Mouse (Mus musculus) intestine, embryonic 14.5 days (tissue): Measurements from ENCODE around the gene Id2. TPM values are rescaled to one million over a fixed set of nuclear protein-coding genes. Genes with fewer than 3 reads are reported as not detected.

Experiments
- ATAC-seq: fragments of 200-750 bp; cut with Nextera tagmentation; replicated peaks from 2 replicates; pipeline ENCODE4 v1.8.0; 2017; ENCODE audit warnings: low read depth, moderate number of reproducible peaks, moderate TSS enrichment, moderate library complexity; ENCODE audit not compliant: low FRiP score, low TSS enrichment
- DNase-seq: peaks from one replicate; pipeline ENCODE4 v3.0.0-alpha.2; 2018; ENCODE audit warnings: low spot score
- H3K27ac ChIP-seq: fragments of 300-500 bp; sonication (generic); 2 replicates; pipeline ENCODE4 v1.5.1; 2014; ENCODE audit warnings: low read depth, mild to moderate bottlenecking, control low read depth
- H3K27me3 ChIP-seq: fragments of 300-500 bp; sonication (generic); replicated peaks from 2 replicates; pipeline ENCODE4 v1.6.1; 2014; ENCODE audit warnings: low read length, control low read depth; ENCODE audit not compliant: control insufficient read depth, insufficient read depth
- H3K36me3 ChIP-seq: fragments of 300-500 bp; sonication (generic); 2 replicates; pipeline ENCODE4 v1.6.1; 2014; ENCODE audit warnings: low read length, control low read depth; ENCODE audit not compliant: control insufficient read depth, insufficient read depth
- H3K4me1 ChIP-seq: fragments of 300-500 bp; sonication (generic); replicated peaks from 2 replicates; pipeline ENCODE4 v1.6.1; 2014; ENCODE audit warnings: low read length, control low read depth, mixed read lengths; ENCODE audit not compliant: control insufficient read depth, insufficient read depth
- H3K4me2 ChIP-seq: fragments of 300-500 bp; sonication (generic); 2 replicates; pipeline ENCODE4 v1.6.1; 2014; ENCODE audit warnings: low read length
- H3K4me3 ChIP-seq: fragments of 300-500 bp; sonication (generic); 2 replicates; pipeline ENCODE4 v1.5.1; 2014; ENCODE audit warnings: low read depth, low read length, control low read depth, mixed read lengths
- H3K9ac ChIP-seq: fragments of 300-500 bp; sonication (generic); 2 replicates; pipeline ENCODE4 v1.6.1; 2014; ENCODE audit warnings: mild to moderate bottlenecking, low read length
- H3K9me3 ChIP-seq: fragments of 300-500 bp; sonication (generic); 2 replicates; pipeline ENCODE4 v1.6.1; 2016; ENCODE audit warnings: low read length, control low read depth; ENCODE audit not compliant: control insufficient read depth
- WGBS: fragments of 180-500 bp; shearing (Covaris S2); extraction: QIAGEN DNeasy Blood & Tissue Kit; methylation state at CpG from one replicate; pipeline ENCODE4 v1.1.7; 2014; 5-methylcytosine and 5-hydroxymethylcytosine counted together
- polyA plus RNA-seq: library from polyadenylated mRNA; unstranded; fragments of >200 nt; fragmentation: Nextera tagmentation; extraction: Ambion mirVana; gene quantifications from 2 replicates; pipeline ENCODE4 v1.2.1, GENCODE M21; 2014

Gene Id2
- polyA plus RNA-seq, 1 experiment from 2014 or later, result 502 TPM

DNA sequence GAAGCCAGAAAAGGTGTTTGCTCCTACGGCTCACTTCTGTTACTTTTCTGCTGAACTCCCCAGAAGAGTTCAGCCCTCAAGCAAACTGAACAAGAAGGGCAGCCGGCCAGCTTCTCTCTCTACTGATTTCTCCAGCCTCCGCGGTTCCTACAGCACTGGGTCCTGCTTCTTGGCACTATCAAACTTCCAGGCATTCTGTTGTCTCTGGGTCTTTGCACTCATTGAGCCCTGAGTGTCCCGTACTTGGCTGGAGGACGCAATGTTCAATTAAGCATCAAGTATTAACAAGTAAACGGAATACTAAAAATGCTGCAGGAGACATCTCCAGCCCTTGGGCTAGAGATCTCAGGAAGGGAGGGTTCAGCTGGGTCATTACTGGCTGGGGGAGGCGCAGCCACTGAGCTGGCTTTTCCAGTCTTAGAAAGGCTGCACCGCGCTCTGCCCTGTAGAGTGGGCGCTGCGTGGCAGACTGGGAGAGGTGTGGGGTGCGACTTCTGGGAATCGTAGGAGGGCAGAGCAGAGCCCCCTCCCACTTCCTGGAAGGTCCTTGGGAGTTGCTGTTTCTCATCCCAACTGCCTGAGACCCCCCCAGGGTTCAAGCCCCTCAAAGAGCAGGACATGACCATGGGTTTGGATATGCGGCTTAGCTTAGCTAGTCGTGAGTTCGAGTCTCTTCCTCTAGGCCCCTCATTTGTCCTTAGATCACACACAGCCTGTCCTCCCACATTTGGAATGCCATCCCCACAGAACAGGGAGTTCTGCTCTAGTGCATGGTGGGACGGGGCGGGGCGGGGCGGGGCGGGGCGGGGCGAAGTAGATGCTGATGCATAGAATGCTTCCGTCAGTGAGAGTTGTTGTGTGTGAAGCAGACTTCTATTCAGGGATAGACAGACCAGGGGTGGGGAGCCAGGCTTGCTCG is 13.4 kb downstream of the Id2 start:
- H3K4me3 ChIP-seq, result no peak overlapping the region
- H3K9me3 ChIP-seq, result no peaks in the 10 kb centered on the region
- peak overlapping the region; percentile 29; the same call in 1 of the 2 replicates for H3K4me2 ChIP-seq
- H3K27me3 ChIP-seq, result no peaks in the 10 kb centered on the region
- H3K9ac ChIP-seq, result no peak overlapping the region
- 43% methylated on average over 26 of the region's 26 CpGs for WGBS
- H3K27ac ChIP-seq, result no peak overlapping the region
- ATAC-seq (0 out of 2 replicates have a peak, but pooled peaks have one; percentile 43), DNase-seq (no peak)
- H3K4me1 ChIP-seq, result no peaks in the 10 kb centered on the region
- H3K36me3 ChIP-seq, result no peaks in the 10 kb centered on the region

DNA sequence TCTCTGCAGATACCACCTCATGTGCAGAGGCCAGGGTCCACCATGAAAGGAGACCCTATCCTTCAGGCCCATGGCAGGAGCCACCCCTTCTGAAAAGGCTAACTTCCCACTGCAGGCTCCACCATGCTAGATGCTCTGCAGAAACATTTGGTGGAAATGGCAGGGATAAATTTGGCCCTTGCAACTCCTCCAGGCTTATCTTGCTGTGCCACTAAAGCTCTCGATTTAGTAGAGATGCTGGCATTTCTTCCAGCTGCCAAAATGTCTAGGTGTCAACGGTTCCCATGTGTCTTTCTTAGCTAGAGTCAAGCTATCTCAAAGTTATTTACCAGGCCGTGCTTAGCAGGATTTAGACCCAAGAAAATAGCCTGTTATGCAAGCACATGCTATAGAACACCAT is 22.6 kb downstream of the Id2 start:
- ATAC-seq, result no peak

DNA sequence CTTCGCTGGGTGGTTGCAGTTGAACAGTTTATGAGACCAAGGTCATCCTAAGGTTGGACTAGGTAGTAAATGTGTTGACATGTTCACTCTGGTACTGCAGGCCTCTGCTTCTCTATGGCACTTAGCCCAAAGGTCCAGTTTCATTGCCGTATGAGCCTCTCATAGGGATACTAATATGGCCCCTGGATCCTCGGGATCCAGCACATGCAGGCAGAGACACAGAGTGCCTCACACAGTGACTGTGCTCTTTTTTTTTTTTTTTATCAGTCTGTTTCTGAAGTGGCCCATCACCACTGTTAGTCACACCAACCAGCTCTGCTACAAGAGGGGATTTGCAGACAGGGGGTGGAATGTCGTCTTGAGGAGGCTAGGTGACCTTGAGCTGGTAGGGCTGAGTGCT is 23.6 kb downstream of the Id2 start:
- Histone ChIP-seq H3K36me3 (no peaks in the 10 kb centered on the region), H3K9ac (no peak overlapping the region), H3K27ac (no peak overlapping the region), H3K4me2 (no peak overlapping the region), H3K27me3 (no peaks in the 10 kb centered on the region), H3K4me1 (no peaks in the 10 kb centered on the region), H3K9me3 (no peaks in the 10 kb centered on the region), H3K4me3 (no peak overlapping the region)
- 76% methylated on average over 4 of the region's 4 CpGs for WGBS
- DNase-seq (no peak), ATAC-seq (no peak)

More for the DNA sequence above, 22.6 kb downstream of the Id2 start:
- no peaks in the 10 kb centered on the region for H3K27me3 ChIP-seq
- H3K9me3 ChIP-seq, result no peaks in the 10 kb centered on the region
- DNase-seq, result no peak
- no peaks in the 10 kb centered on the region for H3K36me3 ChIP-seq
- no peak overlapping the region for H3K4me2 ChIP-seq
- H3K27ac ChIP-seq, result no peak overlapping the region
- WGBS, result 88% methylated on average over 3 of the region's 3 CpGs
- H3K4me3 ChIP-seq, result no peak overlapping the region
- no peak overlapping the region for H3K9ac ChIP-seq
- no peaks in the 10 kb centered on the region for H3K4me1 ChIP-seq

DNA sequence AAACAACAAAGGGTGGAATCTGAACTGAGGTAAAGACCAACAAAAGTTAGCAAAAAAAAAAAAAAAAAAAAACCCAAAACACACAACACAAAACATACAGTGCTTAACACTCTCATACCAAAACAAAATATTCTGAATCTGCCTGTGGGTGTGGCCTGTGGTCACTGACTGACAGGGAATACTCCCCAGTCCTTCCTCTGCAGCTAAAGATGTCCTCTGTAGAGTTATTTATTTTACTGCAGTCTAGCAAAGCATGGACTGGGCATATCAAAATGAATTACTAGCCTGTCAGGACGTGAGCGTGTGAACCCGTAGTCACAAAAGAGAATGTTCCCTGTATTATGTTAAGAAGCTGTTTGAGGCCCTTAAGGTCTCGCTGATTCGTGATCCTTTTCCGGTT is 34.7 kb downstream of the Id2 start:
- no peak overlapping the region for H3K4me3 ChIP-seq
- H3K27ac ChIP-seq, result no peak overlapping the region
- H3K9me3 ChIP-seq, result no peaks in the 10 kb centered on the region
- no peak overlapping the region for H3K9ac ChIP-seq
- WGBS, result 56% methylated on average over 6 of the region's 6 CpGs
- no peaks in the 10 kb centered on the region for H3K4me1 ChIP-seq
- peaks cover 24% of the 10 kb centered on the region for H3K36me3 ChIP-seq
- no peak overlapping the region for H3K4me2 ChIP-seq
- DNase-seq (no peak), ATAC-seq (no peak)
- no peaks in the 10 kb centered on the region for H3K27me3 ChIP-seq

DNA sequence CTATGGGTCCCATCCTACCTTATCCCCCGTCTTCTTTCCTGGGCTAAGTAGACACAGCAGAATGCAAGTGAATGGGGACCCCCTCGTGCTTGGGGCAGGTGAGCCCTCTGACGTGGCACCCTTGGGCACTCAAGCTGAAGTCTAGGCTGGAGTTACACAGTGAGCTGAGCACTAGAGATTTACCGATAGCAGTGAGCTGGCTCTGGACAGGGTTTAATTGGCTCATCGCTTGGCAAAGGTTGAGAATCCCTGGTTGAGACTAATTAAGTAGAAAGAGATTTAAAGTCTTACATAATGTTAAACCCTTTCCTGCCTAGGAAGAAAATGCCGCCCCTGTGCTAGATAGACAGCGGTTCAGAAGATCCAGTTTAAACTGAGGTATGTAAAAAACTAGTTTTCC is 36.0 kb downstream of the Id2 start:
- no peak for DNase-seq
- Histone ChIP-seq H3K4me1 (no peaks in the 10 kb centered on the region), H3K36me3 (peaks cover 33% of the 10 kb centered on the region), H3K9ac (no peak overlapping the region), H3K27me3 (no peaks in the 10 kb centered on the region), H3K27ac (no peak overlapping the region), H3K4me2 (no peak overlapping the region), H3K4me3 (no peak overlapping the region), H3K9me3 (no peaks in the 10 kb centered on the region)
- 89% methylated on average over 7 of the region's 7 CpGs for whole genome bisulfite sequencing
- no peak for ATAC-seq

DNA sequence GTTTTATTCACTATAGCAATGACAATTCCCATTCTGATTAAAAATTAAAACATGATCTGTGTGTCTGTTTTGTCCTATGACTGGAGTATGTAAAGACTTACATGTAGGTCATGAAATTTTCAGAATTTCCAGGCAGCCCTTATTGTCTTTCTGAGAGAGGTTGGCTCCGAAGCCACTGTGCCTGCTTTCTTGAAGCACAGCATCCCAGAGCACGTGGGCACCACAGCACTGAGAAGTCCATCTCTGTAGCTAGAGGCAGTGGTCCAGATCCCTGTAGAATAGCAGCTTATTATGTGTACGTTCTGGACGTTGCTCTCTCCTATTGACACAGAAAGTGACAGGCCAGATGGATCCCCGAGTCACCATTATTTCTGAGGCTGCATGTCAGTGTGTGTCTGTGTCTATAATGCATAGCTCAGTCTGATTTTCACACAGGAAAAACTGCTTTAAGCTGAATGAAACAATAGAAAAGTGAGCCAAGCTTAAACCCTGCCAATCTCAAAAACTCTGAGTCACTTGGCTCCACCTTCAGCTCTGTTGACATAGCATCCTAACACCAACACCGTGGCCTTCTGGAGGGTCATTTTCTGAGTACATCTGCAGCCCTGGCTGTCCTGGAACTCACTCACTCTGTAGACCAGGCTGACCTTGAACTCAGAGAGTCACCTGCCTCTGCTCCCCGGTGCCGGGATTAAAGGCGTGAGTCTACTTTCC is 37.3 kb downstream of the Id2 start:
- Histone ChIP-seq H3K9ac (no peak overlapping the region), H3K4me3 (no peak overlapping the region), H3K36me3 (peaks cover 39% of the 10 kb centered on the region), H3K4me1 (no peaks in the 10 kb centered on the region), H3K4me2 (no peak overlapping the region), H3K27ac (no peak overlapping the region), H3K9me3 (no peaks in the 10 kb centered on the region), H3K27me3 (no peaks in the 10 kb centered on the region)
- WGBS, result 80% methylated on average over 9 of the region's 9 CpGs
- no peak for ATAC-seq
- DNase-seq, result no peak

DNA sequence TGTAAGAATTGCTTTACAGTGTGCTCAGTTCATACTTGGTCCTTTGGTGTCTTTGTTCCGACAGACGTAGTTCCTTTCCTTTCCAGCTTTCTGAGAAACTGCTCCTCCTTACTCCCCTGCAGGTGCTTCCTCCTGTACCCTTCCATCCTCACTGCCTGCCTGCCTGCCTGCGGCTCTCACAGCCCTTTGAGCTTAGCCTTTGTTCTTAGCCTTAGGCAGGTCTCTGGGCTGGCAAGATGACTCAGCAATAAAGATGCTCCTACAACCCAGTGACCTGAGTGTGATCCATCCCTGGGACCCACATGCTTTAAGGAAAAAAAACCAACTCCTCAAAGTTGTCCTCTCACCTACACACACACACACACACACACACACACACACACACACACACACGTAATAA is 42.0 kb downstream of the Id2 start:
- ATAC-seq (no peak), DNase-seq (no peak)
- H3K27me3 ChIP-seq, result no peaks in the 10 kb centered on the region
- H3K4me3 ChIP-seq, result no peak overlapping the region
- peaks cover 78% of the 10 kb centered on the region for H3K36me3 ChIP-seq
- H3K4me2 ChIP-seq, result no peak overlapping the region
- no peaks in the 10 kb centered on the region for H3K4me1 ChIP-seq
- no peak overlapping the region for H3K27ac ChIP-seq
- H3K9ac ChIP-seq, result no peak overlapping the region
- no peaks in the 10 kb centered on the region for H3K9me3 ChIP-seq
- 72% methylated on average over 4 of the region's 4 CpGs for WGBS

DNA sequence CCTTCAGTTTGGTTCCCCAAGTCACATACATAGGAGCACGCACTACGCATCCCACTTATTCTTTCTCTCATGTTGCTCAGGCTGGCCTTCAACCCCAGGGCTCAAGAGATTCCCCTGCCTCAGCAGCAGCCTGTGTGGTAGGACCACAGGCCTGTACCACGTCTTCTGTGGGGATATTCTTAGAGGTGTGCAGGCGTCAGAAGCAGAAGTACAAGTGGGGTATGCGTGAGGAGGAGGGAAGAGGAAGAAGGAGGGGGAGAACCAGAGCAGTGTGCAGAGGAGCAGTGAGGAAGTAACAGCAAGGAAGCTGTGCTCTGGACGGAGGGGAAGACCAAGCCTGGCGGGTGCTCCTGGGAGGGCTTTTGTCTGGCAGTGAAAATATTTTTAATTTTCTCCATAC is 42.4 kb downstream of the Id2 start:
- H3K36me3 ChIP-seq, result peaks cover 74% of the 10 kb centered on the region
- ATAC-seq, result no peak

More for the DNA sequence above, 42.4 kb downstream of the Id2 start:
- no peak overlapping the region for H3K27ac ChIP-seq
- H3K9ac ChIP-seq, result no peak overlapping the region
- WGBS, result 72% methylated on average over 7 of the region's 7 CpGs
- no peaks in the 10 kb centered on the region for H3K4me1 ChIP-seq
- no peak for DNase-seq
- H3K4me3 ChIP-seq, result no peak overlapping the region
- H3K4me2 ChIP-seq, result no peak overlapping the region
- H3K9me3 ChIP-seq, result no peaks in the 10 kb centered on the region
- H3K27me3 ChIP-seq, result no peaks in the 10 kb centered on the region
